Mouse (Mus musculus) duodenum, adult 2 months (tissue): Measurements from ENCODE around the gene Otp. TPM values are rescaled to one million over a fixed set of nuclear protein-coding genes. Genes with fewer than 3 reads are reported as not detected.

Experiments
- polyA plus RNA-seq: library from polyadenylated mRNA; depleted of rRNA; stranded (reverse); fragments of >200 nt; gene quantifications from 2 replicates; pipeline ENCODE4 v1.2.3, GENCODE M21; 2012; ENCODE audit warnings: low replicate concordance; rRNA removed

Gene Otp
- polyA plus RNA-seq: not detected in 2 replicates

DNA sequence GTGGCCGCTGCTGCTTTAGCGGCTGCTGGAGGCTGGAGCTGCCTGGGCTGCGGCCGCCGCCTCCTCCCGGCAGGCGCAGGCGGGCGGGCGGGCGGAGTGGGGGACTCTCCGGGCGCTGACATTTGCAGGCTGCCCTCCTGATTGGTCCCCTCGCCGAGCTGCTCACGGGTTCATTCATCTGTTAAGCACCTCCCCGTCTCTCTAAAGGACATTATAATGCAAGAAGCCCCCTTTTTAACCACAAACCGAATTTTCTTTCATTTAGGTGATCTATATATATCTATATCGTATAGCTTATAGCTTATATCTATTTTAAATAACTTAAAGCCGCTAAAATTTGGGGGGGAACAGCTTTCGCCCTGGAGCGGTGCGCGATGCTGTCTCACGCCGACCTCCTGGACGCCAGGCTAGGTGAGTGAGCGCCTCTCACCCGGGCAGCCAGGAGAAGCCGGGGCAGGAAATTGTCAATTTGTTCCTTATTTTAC is at the start of gene Otp:
Gene Otp, plus strand, starts transcription at position 207 of the 485 bp plus-strand sequence.

Other genes starting within 250 kb of the Otp start
- 0.39 and 0.74 TPM in 2 replicates for gene Tbca, start 86.7 kb upstream of the Otp start, polyA plus RNA-seq
- 3.6 and 7.5 TPM in 2 replicates for gene Wdr41, start 100.7 kb downstream of the Otp start, polyA plus RNA-seq